Mouse (Mus musculus): ENCODE results near the gene Gkn1.

DNA sequence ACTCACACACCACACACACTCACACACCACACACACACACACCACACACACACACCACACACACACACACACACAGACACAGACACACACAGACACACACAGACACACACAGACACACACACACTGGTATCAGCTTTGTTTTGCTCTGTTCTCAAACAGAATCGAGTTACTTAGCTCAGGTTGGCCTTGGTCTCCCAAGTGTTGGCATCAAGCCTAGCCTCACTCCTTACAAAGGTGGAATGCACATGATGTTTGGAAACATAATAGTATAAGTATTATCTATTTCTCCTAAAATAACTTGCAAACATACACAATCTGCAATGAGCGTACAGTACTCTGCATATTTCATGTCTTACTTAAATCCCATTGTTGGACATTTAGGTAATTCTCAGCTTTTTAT is 18.4 kb downstream of the Gkn1 start:
- TF ChIP-seq CTCF (IDR thresholded peaks at IDR 0.05; ENCODE audit: insufficient read depth, low read length) (no peak), POLR2A (IDR thresholded peaks at IDR 0.05; ENCODE audit: borderline replicate concordance, extremely low read depth, low read depth, low read length) (no peak)

Measured in lung, adult 2 months (tissue).